Mouse (Mus musculus) liver, embryonic 14.5 days (tissue): ENCODE results near the gene Camkk1.

Experiments
- CTCF ChIP-seq: IDR thresholded peaks from 2 replicates; pipeline ENCODE4 v1.5.1; 2016; ENCODE audit warnings: antibody characterized with exemption, low read depth, control low read depth
- EP300 ChIP-seq: IDR thresholded peaks from 2 replicates; pipeline ENCODE4 v1.6.1; 2016; ENCODE audit warnings: antibody characterized with exemption, low read depth

GRCm38 (mm10) chr11:73009531-73010274 is 9.1 kb upstream of the Camkk1 start:
- no peak for TF ChIP-seq EP300
- TF ChIP-seq CTCF: no peak
